10 mouse cellular contexts compared by ENCODE assay signal in genomic region chr10:59292079-59292478, GRCm38 (mm10).
"Had no signal": no experiment of that assay in that cellular context is flagged by ENCODE, and none has a peak within 500 bp of the region (broad histone marks: within the 10 kb centered on the region; RNA-seq: fewer than 3 reads in every experiment).

No protein-coding gene starts in this region.

- H3K9me3 ChIP-seq: liver, embryonic 13.5 days; liver, embryonic 15.5 days; lung, embryonic 15.5 days; midbrain, embryonic 12.5 days; neural tube, embryonic 13.5 days; neural tube, embryonic 15.5 days; stomach, embryonic 15.5 days had no signal

- H3K9ac ChIP-seq: liver, embryonic 13.5 days; liver, embryonic 15.5 days; liver, postnatal 0 days; lung, embryonic 15.5 days; midbrain, embryonic 12.5 days; neural tube, embryonic 13.5 days; neural tube, embryonic 15.5 days; stomach, embryonic 15.5 days had no signal

- H3K4me1 ChIP-seq: lung, embryonic 15.5 days; midbrain, embryonic 12.5 days; neural tube, embryonic 13.5 days; neural tube, embryonic 15.5 days had no signal

- H3K27ac ChIP-seq: liver, embryonic 13.5 days; liver, embryonic 15.5 days; lung, embryonic 15.5 days; macrophage; midbrain, embryonic 12.5 days; neural tube, embryonic 13.5 days; neural tube, embryonic 15.5 days; stomach, embryonic 15.5 days; stomach, postnatal 0 days had no signal

- H3K36me3 ChIP-seq: liver, embryonic 13.5 days; liver, embryonic 15.5 days; lung, embryonic 15.5 days; midbrain, embryonic 12.5 days; neural tube, embryonic 13.5 days; neural tube, embryonic 15.5 days; stomach, embryonic 15.5 days had no signal

- H3K4me3 ChIP-seq: liver, embryonic 13.5 days; liver, embryonic 15.5 days; lung, embryonic 15.5 days; midbrain, embryonic 12.5 days; neural tube, embryonic 13.5 days; neural tube, embryonic 15.5 days; stomach, embryonic 15.5 days had no signal

- H3K27me3 ChIP-seq: liver, embryonic 13.5 days; liver, embryonic 15.5 days; lung, embryonic 15.5 days; neural tube, embryonic 13.5 days; neural tube, embryonic 15.5 days; stomach, embryonic 15.5 days had no signal
